Mouse (Mus musculus) neural tube, embryonic 12.5 days (tissue): ENCODE measurements at regions not wholly inside any gene's neighbourhood (a gene's known extent, or its start where the extent isn't known, plus 50 kb on each side); places are given as distances from the start of the nearest gene placed in this dataset.
A peak's percentile ranks its signal among the peaks of the same experiment; 100 is the strongest.

Source experiments
- ATAC-seq: fragments of 200-750 bp; cut with Nextera tagmentation; 2 replicates; pipeline ENCODE4 v1.8.0; 2017; ENCODE audit warnings: low read depth, mild to moderate bottlenecking, moderate TSS enrichment, moderate library complexity; ENCODE audit not compliant: low FRiP score
- H3K27ac ChIP-seq: fragments of 300-500 bp; sonication (generic); 2 replicates; pipeline ENCODE4 v1.5.1; 2016
- H3K27me3 ChIP-seq: fragments of 300-500 bp; sonication (generic); replicated peaks from 2 replicates; pipeline ENCODE4 v1.6.1; 2016; ENCODE audit warnings: mild to moderate bottlenecking
- H3K36me3 ChIP-seq: fragments of 300-500 bp; sonication (generic); 2 replicates; pipeline ENCODE4 v1.6.1; 2016; ENCODE audit warnings: mild to moderate bottlenecking
- H3K4me1 ChIP-seq: fragments of 300-500 bp; sonication (generic); 2 replicates; pipeline ENCODE4 v1.6.1; 2016
- H3K4me2 ChIP-seq: fragments of 300-500 bp; sonication (generic); replicated peaks from 2 replicates; pipeline ENCODE4 v1.6.1; 2016; ENCODE audit warnings: mild to moderate bottlenecking
- H3K4me3 ChIP-seq: fragments of 300-500 bp; sonication (generic); 2 replicates; pipeline ENCODE4 v1.5.1; 2016
- H3K9ac ChIP-seq: fragments of 300-500 bp; sonication (generic); 2 replicates; pipeline ENCODE4 v1.6.1; 2016; ENCODE audit warnings: mild to moderate bottlenecking
- H3K9me3 ChIP-seq: fragments of 300-500 bp; sonication (generic); 2 replicates; pipeline ENCODE4 v1.6.1; 2016; ENCODE audit warnings: mild to moderate bottlenecking
- WGBS: fragments of 180-500 bp; shearing (Covaris S2); methylation state at CpG from one replicate; pipeline ENCODE4 v1.1.7; 2016; 5-methylcytosine and 5-hydroxymethylcytosine counted together

DNA sequence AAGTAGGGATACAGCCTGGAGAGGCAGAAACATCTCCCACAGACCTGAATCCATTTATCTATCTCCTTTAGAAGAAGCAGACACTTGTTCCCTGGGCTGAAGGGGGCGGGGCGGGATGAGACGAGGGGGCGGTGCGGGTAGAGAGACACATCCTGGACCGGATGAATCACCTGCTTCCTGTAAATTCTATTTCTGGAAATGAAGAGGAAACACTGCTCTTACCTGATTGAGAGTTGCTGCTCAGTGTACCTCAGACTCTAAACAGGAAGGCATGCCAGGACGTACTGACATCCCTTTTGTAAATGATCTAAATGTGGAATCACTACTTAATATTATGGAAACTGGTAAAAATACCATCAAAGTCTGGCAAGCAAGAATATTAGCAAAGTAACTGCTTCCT, 105.5 kb upstream of the Noct start:
- 85% methylated on average over 7 of the region's 7 CpGs for whole genome bisulfite sequencing
- Histone ChIP-seq H3K36me3 (no peaks in the 10 kb centered on the region), H3K9me3 (no peaks in the 10 kb centered on the region), H3K4me2 (no peak overlapping the region), H3K4me1 (no peaks in the 10 kb centered on the region), H3K27me3 (no peaks in the 10 kb centered on the region), H3K27ac (no peak overlapping the region), H3K9ac (no peak overlapping the region), H3K4me3 (no peak overlapping the region)
- no peak for ATAC-seq

- no peak overlapping the region for H3K4me3 ChIP-seq
- no peaks in the 10 kb centered on the region for H3K9me3 ChIP-seq
- no peaks in the 10 kb centered on the region for H3K36me3 ChIP-seq
- WGBS = 88% methylated on average over 12 of the region's 12 CpGs
- H3K4me2 ChIP-seq = no peak overlapping the region
- H3K27ac ChIP-seq = no peak overlapping the region
- no peaks in the 10 kb centered on the region for H3K4me1 ChIP-seq
- ATAC-seq = no peak
- H3K9ac ChIP-seq = no peak overlapping the region
- H3K27me3 ChIP-seq = no peaks in the 10 kb centered on the region
Observed at GRCm38 (mm10) chr3:51120522-51120921, 103.7 kb upstream of the Noct start.

DNA sequence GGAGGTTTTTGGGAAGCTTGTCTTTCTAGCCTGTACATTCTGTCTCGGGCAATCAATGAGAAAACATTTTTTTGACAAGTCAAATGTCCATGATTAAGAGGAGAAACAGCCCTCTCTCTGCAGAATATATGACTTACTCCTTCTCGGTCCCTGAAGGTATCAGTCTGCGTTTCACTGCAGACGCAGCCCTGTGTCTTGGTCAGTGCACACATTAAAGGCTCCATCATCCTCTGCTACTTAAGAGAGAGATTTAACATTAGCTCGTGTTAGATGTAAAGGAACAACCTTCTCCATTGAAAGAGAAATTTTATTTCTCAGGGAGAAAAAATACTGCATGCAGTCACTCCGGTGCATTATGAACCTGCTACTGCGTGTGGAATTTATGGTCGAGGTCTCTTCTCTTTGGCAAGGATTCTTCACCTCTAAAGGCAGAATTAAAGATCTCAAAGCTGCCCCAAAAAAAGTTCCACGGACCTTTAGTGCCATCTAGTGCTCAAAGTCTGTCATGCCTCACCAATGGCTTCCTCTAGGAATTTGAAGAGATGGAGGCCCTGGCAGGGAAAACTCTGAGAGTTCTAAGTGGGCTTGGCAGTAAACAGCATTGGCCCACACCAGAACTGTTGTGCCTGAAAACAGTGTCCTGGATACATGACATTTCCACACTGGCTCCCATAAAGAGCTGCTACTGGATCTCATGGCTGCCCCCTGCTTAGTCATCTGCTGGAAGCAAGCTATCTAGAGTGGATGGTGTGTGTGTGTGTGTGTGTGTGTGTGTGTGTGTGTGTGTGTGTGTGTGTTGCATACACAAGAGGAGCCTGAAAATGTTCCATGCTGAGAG, 102.3 kb upstream of the Noct start:
- H3K27me3 ChIP-seq = no peaks in the 10 kb centered on the region
- H3K4me3 ChIP-seq = no peak overlapping the region
- ATAC-seq = peak; percentile 57
- H3K9me3 ChIP-seq = no peaks in the 10 kb centered on the region
- H3K27ac ChIP-seq = no peak overlapping the region
- no peaks in the 10 kb centered on the region for H3K36me3 ChIP-seq
- WGBS = 23% methylated on average over 9 of the region's 9 CpGs
- 0 out of 2 replicates have a peak overlapping the region, but pooled peaks have one; percentile 4 for H3K4me2 ChIP-seq
- H3K4me1 ChIP-seq = no peaks in the 10 kb centered on the region
- no peak overlapping the region for H3K9ac ChIP-seq

DNA sequence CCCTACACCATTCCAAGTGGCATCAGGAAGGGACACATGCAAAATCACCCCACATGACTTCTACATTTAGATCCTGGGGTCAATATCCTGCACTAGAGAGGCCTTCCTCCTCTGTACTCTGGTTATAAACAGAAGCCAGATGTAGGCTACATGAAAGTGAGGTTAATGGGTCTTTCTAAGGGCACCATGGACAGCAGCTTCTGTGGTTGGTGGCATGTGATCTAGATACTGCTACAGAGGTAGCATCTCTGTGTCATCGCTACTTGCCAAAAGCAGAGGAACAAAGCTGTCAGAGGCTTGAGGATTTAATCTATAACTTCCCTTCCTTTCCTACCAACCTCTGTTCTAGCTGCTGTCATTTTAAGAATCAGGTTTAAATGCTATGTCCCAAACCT, 101.7 kb upstream of the Noct start:
- no peak overlapping the region for H3K27ac ChIP-seq
- H3K9ac ChIP-seq = no peak overlapping the region
- no peaks in the 10 kb centered on the region for H3K9me3 ChIP-seq
- H3K4me2 ChIP-seq = no peak overlapping the region
- H3K27me3 ChIP-seq = no peaks in the 10 kb centered on the region
- 0 out of 2 replicates have a peak, but pooled peaks have one; percentile 5 for ATAC-seq
- no peaks in the 10 kb centered on the region for H3K36me3 ChIP-seq
- H3K4me3 ChIP-seq = no peak overlapping the region
- WGBS = 100% methylated on average over 1 of the region's 1 CpGs
- H3K4me1 ChIP-seq = no peaks in the 10 kb centered on the region

DNA sequence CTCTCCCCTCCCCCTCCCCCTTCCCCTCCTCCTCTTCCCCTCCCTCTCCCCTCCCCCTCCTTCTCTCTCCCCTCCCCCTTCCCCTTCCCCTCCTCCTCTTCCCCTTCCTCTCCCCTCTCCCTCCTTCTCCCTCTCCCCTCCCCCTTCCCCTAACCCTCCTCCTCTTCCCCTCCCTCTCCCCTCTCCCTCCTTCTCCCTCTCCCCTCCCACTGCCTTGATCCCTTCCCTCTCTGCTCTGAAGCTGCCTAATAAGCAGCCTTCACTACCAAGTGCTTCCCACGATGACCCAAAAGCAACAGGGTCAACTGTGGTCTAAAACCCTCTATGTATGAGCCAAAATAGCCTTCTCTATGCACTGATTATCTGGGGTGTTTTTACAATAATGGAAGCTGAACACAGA, 96.4 kb upstream of the Noct start:
- H3K4me1 ChIP-seq = no peaks in the 10 kb centered on the region
- H3K27ac ChIP-seq = no peak overlapping the region
- H3K9me3 ChIP-seq = no peaks in the 10 kb centered on the region
- H3K27me3 ChIP-seq = no peaks in the 10 kb centered on the region
- 71% methylated on average over 1 of the region's 1 CpGs for WGBS
- no peak overlapping the region for H3K4me2 ChIP-seq
- H3K36me3 ChIP-seq = no peaks in the 10 kb centered on the region
- H3K9ac ChIP-seq = no peak overlapping the region
- no peak for ATAC-seq
- H3K4me3 ChIP-seq = no peak overlapping the region

GRCm38 (mm10) chr3:51128491-51129155, 95.6 kb upstream of the Noct start:
- Histone ChIP-seq H3K4me3 (no peak overlapping the region), H3K4me2 (no peak overlapping the region), H3K9me3 (no peaks in the 10 kb centered on the region), H3K9ac (no peak overlapping the region), H3K36me3 (no peaks in the 10 kb centered on the region), H3K27ac (no peak overlapping the region), H3K4me1 (no peaks in the 10 kb centered on the region), H3K27me3 (no peaks in the 10 kb centered on the region)
- WGBS = 86% methylated on average over 10 of the region's 10 CpGs
- ATAC-seq = no peak

GRCm38 (mm10) chr3:51130709-51131108, 93.5 kb upstream of the Noct start:
- 89% methylated on average over 5 of the region's 5 CpGs for WGBS
- Histone ChIP-seq H3K27ac (no peak overlapping the region), H3K9me3 (no peaks in the 10 kb centered on the region), H3K4me2 (no peak overlapping the region), H3K36me3 (no peaks in the 10 kb centered on the region), H3K27me3 (no peaks in the 10 kb centered on the region), H3K9ac (no peak overlapping the region), H3K4me3 (no peak overlapping the region), H3K4me1 (no peaks in the 10 kb centered on the region)
- ATAC-seq = no peak

GRCm38 (mm10) chr3:51131341-51131740, 92.9 kb upstream of the Noct start:
- Histone ChIP-seq H3K4me2 (no peak overlapping the region), H3K9ac (no peak overlapping the region), H3K27ac (no peak overlapping the region), H3K4me1 (no peaks in the 10 kb centered on the region), H3K9me3 (no peaks in the 10 kb centered on the region), H3K4me3 (no peak overlapping the region), H3K36me3 (no peaks in the 10 kb centered on the region), H3K27me3 (no peaks in the 10 kb centered on the region)
- WGBS = 75% methylated on average over 3 of the region's 3 CpGs
- no peak for ATAC-seq

DNA sequence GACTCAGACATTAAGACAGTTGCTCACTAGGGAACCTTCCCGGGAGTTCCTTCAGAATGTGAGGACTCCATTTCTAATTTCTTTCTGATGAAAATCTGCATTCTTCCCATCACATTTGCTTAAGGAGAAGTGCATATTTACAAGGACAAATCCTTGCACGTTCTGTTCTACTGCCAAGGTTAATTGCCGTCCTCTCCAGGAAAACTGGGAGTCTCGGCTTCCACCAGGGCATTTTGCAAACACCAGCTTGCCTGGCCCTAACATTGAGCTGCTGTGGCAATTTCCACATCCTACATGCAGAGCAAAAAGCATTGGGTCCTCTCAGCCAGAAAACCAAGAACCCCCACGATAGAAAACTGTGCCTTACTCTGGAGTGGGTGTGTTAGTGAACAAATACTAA, 91.5 kb upstream of the Noct start:
- no peak overlapping the region for H3K27ac ChIP-seq
- no peak for ATAC-seq
- WGBS = 88% methylated on average over 5 of the region's 5 CpGs

DNA sequence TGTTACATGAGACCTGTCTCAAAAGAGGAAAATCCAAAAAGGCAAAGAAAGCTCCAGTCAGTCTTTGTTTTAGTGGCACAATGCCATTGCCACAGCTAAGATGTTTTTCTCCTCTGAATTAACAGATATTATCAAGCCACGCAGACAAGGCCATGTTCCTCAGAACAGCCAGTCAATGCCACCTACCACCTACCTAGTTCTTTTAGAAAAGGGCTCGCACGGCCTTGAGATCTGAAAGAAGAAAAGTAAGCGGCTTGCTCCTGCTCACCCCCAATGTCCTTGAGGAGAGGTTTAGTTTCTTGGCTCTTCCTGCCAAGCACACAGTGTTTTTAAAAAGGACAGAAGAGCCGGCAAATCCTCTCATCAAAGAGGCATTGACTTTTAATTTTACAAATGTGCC, 88.7 kb upstream of the Noct start:
- Histone ChIP-seq H3K36me3 (no peaks in the 10 kb centered on the region), H3K4me1 (no peaks in the 10 kb centered on the region), H3K27me3 (no peaks in the 10 kb centered on the region), H3K9ac (no peak overlapping the region), H3K27ac (no peak overlapping the region), H3K4me2 (no peak overlapping the region), H3K4me3 (no peak overlapping the region), H3K9me3 (no peaks in the 10 kb centered on the region)
- ATAC-seq = no peak
- WGBS = 75% methylated on average over 5 of the region's 5 CpGs

More for the DNA sequence above, 91.5 kb upstream of the Noct start:
- H3K9ac ChIP-seq = no peak overlapping the region
- no peaks in the 10 kb centered on the region for H3K27me3 ChIP-seq
- no peaks in the 10 kb centered on the region for H3K36me3 ChIP-seq
- no peak overlapping the region for H3K4me2 ChIP-seq
- H3K9me3 ChIP-seq = no peaks in the 10 kb centered on the region
- H3K4me1 ChIP-seq = no peaks in the 10 kb centered on the region
- H3K4me3 ChIP-seq = no peak overlapping the region

GRCm38 (mm10) chr3:51137730-51138312, 86.4 kb upstream of the Noct start:
- Histone ChIP-seq H3K4me2 (no peak overlapping the region), H3K36me3 (no peaks in the 10 kb centered on the region), H3K4me3 (no peak overlapping the region), H3K27me3 (no peaks in the 10 kb centered on the region), H3K9ac (no peak overlapping the region), H3K9me3 (no peaks in the 10 kb centered on the region), H3K27ac (no peak overlapping the region), H3K4me1 (no peaks in the 10 kb centered on the region)
- 49% methylated on average over 7 of the region's 8 CpGs for WGBS
- ATAC-seq = peak; percentile 58; the same call in 1 of the 2 replicates

DNA sequence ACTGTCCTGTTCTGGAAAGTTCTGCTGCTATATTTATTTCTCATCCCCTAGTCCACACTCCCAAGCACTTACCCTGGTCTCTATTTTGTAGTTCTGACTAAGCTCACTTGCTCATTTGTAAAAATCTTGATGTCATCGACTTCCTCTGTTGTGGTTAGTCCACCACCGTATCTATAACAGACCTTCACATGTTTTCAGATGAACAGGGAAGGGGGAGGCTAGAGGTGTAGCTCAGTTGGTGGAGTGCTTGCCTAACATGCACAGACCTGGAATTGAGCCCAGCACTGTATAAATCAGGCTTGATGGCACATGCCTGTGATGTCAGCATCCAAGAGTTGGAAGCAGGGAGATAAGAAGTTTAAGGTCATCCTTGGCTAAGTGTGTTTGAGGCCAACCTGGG, 78.3 kb upstream of the Noct start:
- 88% methylated on average over 2 of the region's 2 CpGs for WGBS
- no peak overlapping the region for H3K27ac ChIP-seq
- H3K9me3 ChIP-seq = no peaks in the 10 kb centered on the region
- H3K4me1 ChIP-seq = no peaks in the 10 kb centered on the region
- H3K27me3 ChIP-seq = no peaks in the 10 kb centered on the region
- no peak overlapping the region for H3K4me3 ChIP-seq
- no peak overlapping the region for H3K9ac ChIP-seq
- H3K36me3 ChIP-seq = no peaks in the 10 kb centered on the region
- no peak overlapping the region for H3K4me2 ChIP-seq
- no peak for ATAC-seq
